Mouse (Mus musculus): ENCODE measurements at regions not wholly inside any gene's neighbourhood (a gene's known extent, or its start where the extent isn't known, plus 50 kb on each side); places are given as distances from the start of the nearest gene placed in this dataset.

GRCm38 (mm10) chr6:127286681-127287476 lies 134.9 kb upstream of the Ccnd2 start:
- 61% methylated on average over 12 of the region's 12 CpGs for WGBS
- no peak for DNase-seq (ENCODE audit: low read depth, low spot score)

GRCm38 (mm10) chr6:127288946-127289345 lies 137.0 kb upstream of the Ccnd2 start:
- 76% methylated on average over 3 of the region's 3 CpGs for whole genome bisulfite sequencing
- no peak for DNase-seq (ENCODE audit: low read depth, low spot score)

- WGBS: 30% methylated on average over 7 of the region's 7 CpGs
- no peak for DNase-seq (ENCODE audit: low read depth, low spot score)
These were observed 139.9 kb upstream of the Ccnd2 start for GRCm38 (mm10) chr6:127291937-127292336.

GRCm38 (mm10) chr6:127293829-127294228 lies 141.8 kb upstream of the Ccnd2 start:
- WGBS: 44% methylated on average over 2 of the region's 2 CpGs
- no peak for DNase-seq (ENCODE audit: low read depth, low spot score)

GRCm38 (mm10) chr6:127298105-127298504 lies 146.1 kb upstream of the Ccnd2 start:
- WGBS: 77% methylated on average over 7 of the region's 7 CpGs
- DNase-seq (ENCODE audit: low read depth, low spot score): no peak

GRCm38 (mm10) chr6:127311192-127312054 lies 135.2 kb upstream of the Parp11 start:
- 23% methylated on average over 9 of the region's 9 CpGs for WGBS
- no peak for DNase-seq (ENCODE audit: low read depth, low spot score)

GRCm38 (mm10) chr6:127317309-127317708 lies 129.3 kb upstream of the Parp11 start:
- WGBS: 72% methylated on average over 1 of the region's 1 CpGs
- DNase-seq (ENCODE audit: low read depth, low spot score): no peak

GRCm38 (mm10) chr6:127318746-127319582 lies 127.7 kb upstream of the Parp11 start:
- 88% methylated on average over 8 of the region's 8 CpGs for WGBS
- no peak for DNase-seq (ENCODE audit: low read depth, low spot score)

- WGBS: 52% methylated on average over 4 of the region's 4 CpGs
- no peak for DNase-seq (ENCODE audit: low read depth, low spot score)
These were observed 126.0 kb upstream of the Parp11 start for GRCm38 (mm10) chr6:127320600-127320999.

GRCm38 (mm10) chr6:127321031-127321430 lies 125.6 kb upstream of the Parp11 start:
- no peak for DNase-seq (ENCODE audit: low read depth, low spot score)
- 34% methylated on average over 3 of the region's 3 CpGs for whole genome bisulfite sequencing

GRCm38 (mm10) chr6:127322398-127322797 lies 124.2 kb upstream of the Parp11 start:
- WGBS: 69% methylated on average over 7 of the region's 7 CpGs

GRCm38 (mm10) chr6:127324984-127325383 lies 121.7 kb upstream of the Parp11 start:
- DNase-seq (ENCODE audit: low read depth, low spot score): peak; percentile 67
- WGBS: 34% methylated on average over 5 of the region's 5 CpGs

More at GRCm38 (mm10) chr6:127322398-127322797, 124.2 kb upstream of the Parp11 start:
- no peak for DNase-seq (ENCODE audit: low read depth, low spot score)

- no peak for DNase-seq (ENCODE audit: low read depth, low spot score)
- whole genome bisulfite sequencing: 36% methylated on average over 7 of the region's 7 CpGs
These were observed 120.9 kb upstream of the Parp11 start for GRCm38 (mm10) chr6:127325596-127326332.

GRCm38 (mm10) chr6:127326333-127326729 lies 120.3 kb upstream of the Parp11 start:
- peak; percentile 74 for DNase-seq (ENCODE audit: low read depth, low spot score)
- 34% methylated on average over 6 of the region's 6 CpGs for WGBS

- no peak for DNase-seq (ENCODE audit: low read depth, low spot score)
- 59% methylated on average over 20 of the region's 20 CpGs for WGBS
These were observed 117.2 kb upstream of the Parp11 start for GRCm38 (mm10) chr6:127329191-127330014.

GRCm38 (mm10) chr6:127330015-127330705 lies 116.5 kb upstream of the Parp11 start:
- DNase-seq (ENCODE audit: low read depth, low spot score): peak; percentile 66
- under 1% methylated on average over 46 of the region's 46 CpGs for WGBS

GRCm38 (mm10) chr6:127331091-127331490 lies 115.5 kb upstream of the Parp11 start:
- WGBS: 65% methylated on average over 5 of the region's 5 CpGs

GRCm38 (mm10) chr6:127334256-127334655 lies 112.4 kb upstream of the Parp11 start:
- 35% methylated on average over 6 of the region's 6 CpGs for WGBS
- DNase-seq (ENCODE audit: low read depth, low spot score): peak; percentile 75

More at GRCm38 (mm10) chr6:127331091-127331490, 115.5 kb upstream of the Parp11 start:
- DNase-seq (ENCODE audit: low read depth, low spot score): no peak
